ENCODE assay signal across 12 mouse cellular contexts in the genomic region with DNA sequence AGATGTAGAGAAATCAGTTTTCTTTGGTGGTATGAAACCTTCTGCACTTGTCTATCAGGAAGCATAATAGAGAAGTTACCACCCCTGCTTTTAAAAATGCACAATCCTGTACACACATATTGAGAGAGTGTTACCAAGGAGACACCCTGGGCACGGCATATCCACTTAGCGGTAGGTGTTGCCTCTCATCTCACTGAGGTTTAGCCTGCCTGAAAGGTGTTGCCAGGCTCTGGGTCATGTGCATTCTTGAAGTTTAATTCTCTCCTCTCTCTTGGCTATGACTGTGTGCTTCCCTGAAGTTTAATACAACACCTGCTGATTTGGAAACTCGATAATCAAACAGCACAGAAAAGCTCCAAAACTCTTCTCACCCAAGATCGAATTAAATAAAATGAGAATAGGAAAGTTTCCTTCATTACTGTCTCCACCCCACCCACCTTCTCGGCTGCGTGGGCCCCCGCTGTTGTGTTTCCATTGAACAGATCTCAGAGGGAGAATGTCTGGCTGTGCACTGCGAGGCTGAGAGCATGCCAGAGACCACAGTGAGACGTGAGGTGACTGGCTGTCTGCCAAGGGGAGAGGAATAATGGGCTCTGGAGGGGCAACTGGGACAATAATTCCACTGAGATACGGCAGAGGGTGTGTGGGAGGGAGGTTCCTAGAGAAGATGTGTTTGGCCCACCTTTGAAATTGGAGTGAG. TPM values are rescaled to one million over a fixed set of nuclear protein-coding genes. Genes with fewer than 3 reads are reported as not detected.
DNase-seq lines count a peak whose midpoint lies in the region; ATAC-seq lines count a peak whose summit lies in the region.
"Had no signal": no experiment of that assay in that cellular context is flagged by ENCODE, and none has a peak within 500 bp of the region (broad histone marks: within the 10 kb centered on the region; RNA-seq: fewer than 3 reads in every experiment).

No protein-coding gene starts in this region.

- H3K4me1 ChIP-seq in forebrain, embryonic 11.5 days (replicated peaks; ENCODE audit: control insufficient read depth, insufficient read depth, low read length), result no peaks in the 10 kb centered on the region
- H3K4me1 ChIP-seq in forebrain, embryonic 10.5 days, result peaks cover 18% of the 10 kb centered on the region
- peaks cover 12% of the 10 kb centered on the region for H3K4me1 ChIP-seq in hindbrain, embryonic 16.5 days (ENCODE audit: control insufficient read depth, insufficient read depth, low read depth, low read length)

- H3K4me3 ChIP-seq in forebrain, embryonic 11.5 days (ENCODE audit: low read depth, low read length), result no peak overlapping the region
- H3K4me3 ChIP-seq in forebrain, embryonic 10.5 days, result no peak overlapping the region
- no peak overlapping the region for H3K4me3 ChIP-seq in hindbrain, embryonic 16.5 days (ENCODE audit: low read length)

- no peak overlapping the region for H3K9ac ChIP-seq in forebrain, embryonic 11.5 days (ENCODE audit: low read length)
- H3K9ac ChIP-seq in hindbrain, embryonic 16.5 days (ENCODE audit: low read depth, low read length), result no peak overlapping the region

- 62% methylated on average over 10 of the region's 10 CpGs for WGBS in forebrain, embryonic 11.5 days
- 80% methylated on average over 10 of the region's 10 CpGs for WGBS in forebrain, embryonic 10.5 days
- WGBS in hindbrain, embryonic 16.5 days, result 31% methylated on average over 10 of the region's 10 CpGs

- no peak for DNase-seq in forebrain, embryonic 11.5 days (ENCODE audit: low spot score)
- DNase-seq in forebrain, embryonic 10.5 days (ENCODE audit: extremely low spot score, low spot score), result no peak
- peak; percentile 41 for DNase-seq in lung, postnatal 10 days
- DNase-seq in lung, postnatal 25 days (ENCODE audit: low spot score), result no peak
- DNase-seq in right cerebral cortex, postnatal 14 days, result peak; percentile 16
- DNase-seq in T-cell, adult 2 months (ENCODE audit: low spot score), result no peak
- no peak for DNase-seq in thymus, adult 18-20 months
- DNase-seq: adrenal gland, postnatal 25 days; kidney, adult 2 months; spleen, adult 18-20 months had no signal

- H3K27me3 ChIP-seq in forebrain, embryonic 11.5 days (ENCODE audit: control insufficient read depth, insufficient read depth, low read length), result no peaks in the 10 kb centered on the region
- H3K27me3 ChIP-seq in forebrain, embryonic 10.5 days (ENCODE audit: poor library complexity, severe bottlenecking), result no peaks in the 10 kb centered on the region
- no peaks in the 10 kb centered on the region for H3K27me3 ChIP-seq in hindbrain, embryonic 16.5 days (replicated peaks; ENCODE audit: control insufficient read depth, insufficient read depth, low read length)

- H3K4me2 ChIP-seq in forebrain, embryonic 11.5 days (ENCODE audit: low read depth, low read length, severe bottlenecking), result no peak overlapping the region
- no peak overlapping the region for H3K4me2 ChIP-seq in hindbrain, embryonic 16.5 days (ENCODE audit: low read length)

- H3K36me3 ChIP-seq in forebrain, embryonic 11.5 days (ENCODE audit: control insufficient read depth, insufficient read depth, low read length), result no peaks in the 10 kb centered on the region
- no peaks in the 10 kb centered on the region for H3K36me3 ChIP-seq in forebrain, embryonic 10.5 days (replicated peaks)
- no peaks in the 10 kb centered on the region for H3K36me3 ChIP-seq in hindbrain, embryonic 16.5 days (ENCODE audit: control insufficient read depth, insufficient read depth, low read length)

- peak; percentile 60; the same call in 1 of the 2 replicates for ATAC-seq in forebrain, embryonic 11.5 days (replicated peaks; ENCODE audit: low FRiP score)
- ATAC-seq in hindbrain, embryonic 16.5 days, result peak; percentile 52
- ATAC-seq: lung, postnatal 0 days had no signal

- H3K9me3 ChIP-seq in forebrain, embryonic 11.5 days (ENCODE audit: control insufficient read depth, low read length), result no peaks in the 10 kb centered on the region
- H3K9me3 ChIP-seq in forebrain, embryonic 10.5 days, result no peaks in the 10 kb centered on the region
- H3K9me3 ChIP-seq in hindbrain, embryonic 16.5 days (ENCODE audit: control insufficient read depth, low read length), result no peaks in the 10 kb centered on the region

- no peak overlapping the region for H3K27ac ChIP-seq in forebrain, embryonic 11.5 days (ENCODE audit: low read depth, low read length)
- no peak overlapping the region for H3K27ac ChIP-seq in forebrain, embryonic 10.5 days
- H3K27ac ChIP-seq in hindbrain, embryonic 16.5 days (ENCODE audit: low read depth, low read length), result no peak overlapping the region

RNA-seq across cellular contexts. Expression of gene Pcolce2, which starts 27.0 kb away (rescaled TPM):
- 3.2 and 3.6 TPM in 2 replicates for polyA plus RNA-seq in forebrain, embryonic 11.5 days (2014; fragmentation: Nextera tagmentation; extraction: Ambion mirVana)
- 3.9 and 4.7 TPM in 2 replicates for polyA plus RNA-seq in forebrain, embryonic 10.5 days (2016; fragmentation: Nextera tagmentation; extraction: Ambion mirVana)
- 1.8 and 2.2 TPM in 2 replicates for polyA plus RNA-seq in hindbrain, embryonic 16.5 days (2015; fragmentation: Nextera tagmentation; extraction: Ambion mirVana)

Comparison
In these comparisons a context has a peak if more than half of its experiments do, and no peak if none do; other contexts are left out.
1. DNase-seq: peak in lung, postnatal 10 days (single experiment) and right cerebral cortex, postnatal 14 days (single experiment); none in forebrain, embryonic 11.5 days (single experiment), forebrain, embryonic 10.5 days (single experiment), lung, postnatal 25 days (single experiment), T-cell, adult 2 months (single experiment) and thymus, adult 18-20 months (0 of 2).